Mouse (Mus musculus) embryonic facial prominence, embryonic 15.5 days (tissue): Measurements from ENCODE around the gene Ubc. TPM values are rescaled to one million over a fixed set of nuclear protein-coding genes. Genes with fewer than 3 reads are reported as not detected.

Experiments
- ATAC-seq: fragments of 200-750 bp; cut with Nextera tagmentation; 2 replicates; pipeline ENCODE4 v1.8.0; 2017; ENCODE audit warnings: low read depth, moderate TSS enrichment; ENCODE audit not compliant: insufficient number of reproducible peaks, low FRiP score, low TSS enrichment
- H3K27ac ChIP-seq: fragments of 300-500 bp; sonication (generic); replicated peaks from 2 replicates; pipeline ENCODE4 v1.5.1; 2015; ENCODE audit warnings: mild to moderate bottlenecking, inconsistent platforms
- H3K27me3 ChIP-seq: fragments of 300-500 bp; sonication (generic); 2 replicates; pipeline ENCODE4 v1.6.1; 2015; ENCODE audit warnings: inconsistent platforms
- H3K36me3 ChIP-seq: fragments of 300-500 bp; sonication (generic); 2 replicates; pipeline ENCODE4 v1.6.1; 2015; ENCODE audit warnings: mild to moderate bottlenecking, inconsistent platforms
- H3K4me1 ChIP-seq: fragments of 300-500 bp; sonication (generic); 2 replicates; pipeline ENCODE4 v1.6.1; 2015; ENCODE audit warnings: inconsistent platforms
- H3K4me2 ChIP-seq: fragments of 300-500 bp; sonication (generic); replicated peaks from 2 replicates; pipeline ENCODE4 v1.6.1; 2015; ENCODE audit warnings: mild to moderate bottlenecking, inconsistent platforms
- H3K4me3 ChIP-seq: fragments of 300-500 bp; sonication (generic); replicated peaks from 2 replicates; pipeline ENCODE4 v1.5.1; 2015; ENCODE audit warnings: mild to moderate bottlenecking, inconsistent platforms
- H3K9ac ChIP-seq: fragments of 300-500 bp; sonication (generic); 2 replicates; pipeline ENCODE4 v1.6.1; 2015; ENCODE audit warnings: inconsistent platforms
- H3K9me3 ChIP-seq: fragments of 300-500 bp; sonication (generic); replicated peaks from 2 replicates; pipeline ENCODE4 v1.6.1; 2016; ENCODE audit warnings: inconsistent platforms
- WGBS: fragments of 180-500 bp; shearing (Covaris S2); methylation state at CpG from one replicate; pipeline ENCODE4 v1.1.7; 2015; 5-methylcytosine and 5-hydroxymethylcytosine counted together
- polyA plus RNA-seq: library from polyadenylated mRNA; unstranded; fragments of >200 nt; fragmentation: Nextera tagmentation; extraction: Ambion mirVana; gene quantifications from 2 replicates; pipeline ENCODE4 v1.2.1, GENCODE M21; 2015

Gene Ubc
- polyA plus RNA-seq, 1 experiment from 2014 or later: 1,100 TPM

GRCm38 (mm10) chr5:125411972-125412530 lies 22.0 kb upstream of the Ubc start:
- Histone ChIP-seq H3K9ac (no peak overlapping the region), H3K9me3 (no peaks in the 10 kb centered on the region), H3K4me3 (no peak overlapping the region), H3K4me1 (peaks cover 15% of the 10 kb centered on the region), H3K27ac (no peak overlapping the region), H3K4me2 (no peak overlapping the region), H3K36me3 (peaks cover 42% of the 10 kb centered on the region), H3K27me3 (no peaks in the 10 kb centered on the region)
- 60% methylated on average over 5 of the region's 5 CpGs for WGBS
- no peak for ATAC-seq

DNA sequence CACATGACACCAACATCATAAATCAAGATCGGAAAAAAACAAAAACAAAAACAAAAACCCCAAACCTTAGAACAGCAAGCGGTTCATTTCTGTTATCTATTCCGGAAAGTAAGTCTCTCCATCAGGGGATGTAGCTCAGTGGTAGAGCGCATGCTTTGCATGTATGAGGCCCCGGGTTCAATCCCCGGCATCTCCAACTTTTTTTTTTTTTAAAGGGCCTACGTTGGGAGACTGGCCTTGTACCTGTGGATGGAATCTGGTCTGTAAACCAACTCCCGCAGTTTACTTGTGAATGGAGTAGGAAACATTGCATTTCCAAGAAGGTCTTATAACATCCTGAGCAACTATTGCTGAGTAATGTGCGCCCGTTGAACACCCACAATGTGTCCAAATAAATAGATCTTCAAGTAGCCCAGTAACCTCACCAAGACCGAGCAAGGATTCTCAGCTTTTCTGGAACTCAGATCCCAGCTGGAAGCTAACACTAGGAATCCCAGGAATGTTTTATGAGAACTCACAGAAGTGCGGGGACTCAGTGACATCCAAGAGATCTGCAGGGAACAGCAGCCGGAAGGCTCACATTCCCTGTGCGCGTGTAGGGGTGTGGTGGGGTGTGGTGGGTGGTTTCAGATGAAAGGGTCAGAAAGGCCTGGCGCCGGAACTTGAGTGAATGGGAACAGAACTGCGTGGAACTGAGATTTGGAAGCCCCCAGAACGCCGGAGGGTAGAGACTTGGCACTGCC lies 19.5 kb upstream of the Ubc start:
- H3K4me2 ChIP-seq: peak overlapping the region; percentile 46
- peak overlapping the region; percentile 65 for H3K27ac ChIP-seq
- peaks cover 17% of the 10 kb centered on the region for H3K36me3 ChIP-seq
- H3K4me3 ChIP-seq: peak overlapping the region; percentile 41
- no peaks in the 10 kb centered on the region for H3K27me3 ChIP-seq
- ATAC-seq: no peak
- H3K9ac ChIP-seq: no peak overlapping the region
- H3K9me3 ChIP-seq: no peaks in the 10 kb centered on the region
- 8% methylated on average over 20 of the region's 20 CpGs for WGBS
- H3K4me1 ChIP-seq: peaks cover 21% of the 10 kb centered on the region

- under 1% methylated on average over 13 of the region's 13 CpGs for WGBS
- ATAC-seq: peak; percentile 43
- Histone ChIP-seq H3K4me1 (peaks cover 24% of the 10 kb centered on the region), H3K27me3 (no peaks in the 10 kb centered on the region), H3K9ac (no peak overlapping the region), H3K36me3 (peaks cover 11% of the 10 kb centered on the region), H3K9me3 (no peaks in the 10 kb centered on the region), H3K27ac (peak overlapping the region; percentile 65), H3K4me2 (peak overlapping the region; percentile 46), H3K4me3 (peak overlapping the region; percentile 41)
These were observed 18.8 kb upstream of the Ubc start for GRCm38 (mm10) chr5:125408842-125409241.

- Histone ChIP-seq H3K27ac (no peak overlapping the region), H3K36me3 (peaks cover 3% of the 10 kb centered on the region; the same call in 1 of the 2 replicates), H3K27me3 (no peaks in the 10 kb centered on the region), H3K9ac (no peak overlapping the region), H3K4me2 (no peak overlapping the region), H3K4me1 (peaks cover 25% of the 10 kb centered on the region), H3K4me3 (peak overlapping the region; percentile 41; the same call in 1 of the 2 replicates), H3K9me3 (no peaks in the 10 kb centered on the region)
- no peak for ATAC-seq
- WGBS: 61% methylated on average over 14 of the region's 14 CpGs
These were observed 18.0 kb upstream of the Ubc start for GRCm38 (mm10) chr5:125407910-125408575.

GRCm38 (mm10) chr5:125407020-125407830 lies 17.2 kb upstream of the Ubc start:
- H3K4me2 ChIP-seq: peak overlapping the region; percentile 87
- H3K9ac ChIP-seq: peak overlapping the region; percentile 63; the same call in 1 of the 2 replicates
- 56% methylated on average over 13 of the region's 13 CpGs for WGBS
- peak overlapping the region; percentile 60 for H3K4me3 ChIP-seq
- no peaks in the 10 kb centered on the region for H3K9me3 ChIP-seq
- no peak for ATAC-seq
- no peaks in the 10 kb centered on the region for H3K27me3 ChIP-seq
- H3K4me1 ChIP-seq: peaks cover 25% of the 10 kb centered on the region
- H3K36me3 ChIP-seq: no peaks in the 10 kb centered on the region
- H3K27ac ChIP-seq: peak overlapping the region; percentile 91

DNA sequence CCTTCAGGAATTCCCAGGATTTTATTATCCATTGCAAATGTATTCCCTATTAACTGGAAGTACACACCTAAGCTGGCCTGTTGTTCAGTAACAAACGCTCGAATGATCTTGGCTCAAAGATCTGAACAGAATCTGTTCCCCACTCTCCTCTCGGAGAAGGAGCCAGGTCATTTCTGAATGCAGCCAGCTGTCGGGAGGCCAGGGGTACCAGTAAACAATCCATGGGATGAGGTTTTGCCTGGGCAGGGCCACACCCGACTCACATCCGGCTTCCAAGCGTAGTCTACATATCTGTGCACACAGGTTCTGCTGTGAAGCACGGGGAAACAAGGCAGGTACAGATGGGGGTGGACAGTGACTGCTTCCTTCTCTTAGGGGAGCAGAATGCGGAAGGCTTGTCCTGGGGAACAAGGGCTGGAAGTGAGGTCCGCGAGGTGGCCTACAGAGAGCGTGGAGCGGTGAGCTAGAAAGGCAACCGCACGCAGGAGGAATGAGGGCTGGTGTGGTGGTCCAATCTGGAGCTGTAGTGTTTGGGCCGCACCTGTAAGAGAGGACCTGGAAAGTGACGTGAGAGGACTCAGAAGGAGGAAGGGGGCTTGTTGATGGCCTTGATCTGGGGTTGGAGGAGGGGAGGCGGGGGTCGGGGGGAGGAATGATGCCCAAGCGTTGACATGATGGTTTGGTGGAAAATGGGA lies 16.5 kb upstream of the Ubc start:
- H3K36me3 ChIP-seq: no peaks in the 10 kb centered on the region
- H3K4me2 ChIP-seq: peak overlapping the region; percentile 87
- H3K9me3 ChIP-seq: no peaks in the 10 kb centered on the region
- WGBS: 1% methylated on average over 20 of the region's 20 CpGs
- ATAC-seq: 0 out of 2 replicates have a peak, but pooled peaks have one; percentile 32
- H3K4me1 ChIP-seq: peaks cover 25% of the 10 kb centered on the region
- H3K4me3 ChIP-seq: peak overlapping the region; percentile 60
- H3K9ac ChIP-seq: peak overlapping the region; percentile 63
- H3K27me3 ChIP-seq: no peaks in the 10 kb centered on the region
- H3K27ac ChIP-seq: peak overlapping the region; percentile 91

GRCm38 (mm10) chr5:125405546-125406248 lies 15.7 kb upstream of the Ubc start:
- H3K4me3 ChIP-seq: peak overlapping the region; percentile 60
- no peaks in the 10 kb centered on the region for H3K27me3 ChIP-seq
- ATAC-seq: peak; percentile 68
- no peaks in the 10 kb centered on the region for H3K36me3 ChIP-seq
- WGBS: under 1% methylated on average over 31 of the region's 31 CpGs
- H3K4me1 ChIP-seq: peaks cover 25% of the 10 kb centered on the region
- peak overlapping the region; percentile 63 for H3K9ac ChIP-seq
- H3K4me2 ChIP-seq: peak overlapping the region; percentile 87
- no peaks in the 10 kb centered on the region for H3K9me3 ChIP-seq
- peak overlapping the region; percentile 91 for H3K27ac ChIP-seq

- peak overlapping the region; percentile 50 for H3K9ac ChIP-seq
- no peaks in the 10 kb centered on the region for H3K27me3 ChIP-seq
- H3K4me1 ChIP-seq: peaks cover 22% of the 10 kb centered on the region
- peak overlapping the region; percentile 60 for H3K4me3 ChIP-seq
- H3K27ac ChIP-seq: peak overlapping the region; percentile 91
- WGBS: under 1% methylated on average over 28 of the region's 28 CpGs
- H3K9me3 ChIP-seq: no peaks in the 10 kb centered on the region
- H3K36me3 ChIP-seq: no peaks in the 10 kb centered on the region
- ATAC-seq: no peak
- H3K4me2 ChIP-seq: peak overlapping the region; percentile 87
These were observed 15.0 kb upstream of the Ubc start for GRCm38 (mm10) chr5:125404903-125405545.

DNA sequence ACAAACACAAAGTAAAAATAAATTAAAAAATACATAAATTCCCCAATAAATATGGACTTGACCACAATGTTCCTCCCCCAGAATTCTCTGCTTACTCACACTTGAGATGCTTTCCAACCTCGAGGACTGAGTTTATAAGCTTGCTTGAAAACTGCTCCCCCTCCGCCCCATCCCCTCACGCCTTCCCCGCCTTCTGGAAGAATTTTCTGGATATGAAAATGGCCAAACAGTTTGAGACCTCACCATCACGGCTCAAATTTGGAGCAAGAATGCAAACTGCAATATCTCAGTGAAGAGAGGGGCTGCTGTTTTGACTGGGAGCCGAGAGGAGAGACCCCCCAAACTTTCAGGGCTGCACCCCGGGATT lies 14.5 kb upstream of the Ubc start:
- Histone ChIP-seq H3K36me3 (no peaks in the 10 kb centered on the region), H3K4me3 (peak overlapping the region; percentile 60), H3K27me3 (no peaks in the 10 kb centered on the region), H3K4me1 (peaks cover 17% of the 10 kb centered on the region), H3K27ac (peak overlapping the region; percentile 91), H3K9me3 (no peaks in the 10 kb centered on the region), H3K9ac (peak overlapping the region; percentile 50), H3K4me2 (peak overlapping the region; percentile 87)
- 2% methylated on average over 7 of the region's 7 CpGs for WGBS
- no peak for ATAC-seq
